Mouse (Mus musculus) splenic B cell, adult 2 months (primary cell): ENCODE measurements around the gene Tfr2.

ENCODE experiments used
- DNase-seq: peaks from one replicate; pipeline ENCODE4 v3.0.0-alpha.2; 2011; ENCODE audit warnings: low read depth, low spot score
- H3K27me3 ChIP-seq: 2 replicates; pipeline ENCODE4 v1.6.1; 2012; ENCODE audit warnings: mild to moderate bottlenecking, low read length, moderate library complexity, mixed read lengths; ENCODE audit not compliant: control insufficient read depth, poor library complexity, insufficient read depth, severe bottlenecking
- H3K36me3 ChIP-seq: 2 replicates; pipeline ENCODE4 v1.6.1; 2012; ENCODE audit warnings: mild to moderate bottlenecking, low read length, moderate library complexity, mixed read lengths; ENCODE audit not compliant: control insufficient read depth, poor library complexity, insufficient read depth, severe bottlenecking

Gene Tfr2

DNA sequence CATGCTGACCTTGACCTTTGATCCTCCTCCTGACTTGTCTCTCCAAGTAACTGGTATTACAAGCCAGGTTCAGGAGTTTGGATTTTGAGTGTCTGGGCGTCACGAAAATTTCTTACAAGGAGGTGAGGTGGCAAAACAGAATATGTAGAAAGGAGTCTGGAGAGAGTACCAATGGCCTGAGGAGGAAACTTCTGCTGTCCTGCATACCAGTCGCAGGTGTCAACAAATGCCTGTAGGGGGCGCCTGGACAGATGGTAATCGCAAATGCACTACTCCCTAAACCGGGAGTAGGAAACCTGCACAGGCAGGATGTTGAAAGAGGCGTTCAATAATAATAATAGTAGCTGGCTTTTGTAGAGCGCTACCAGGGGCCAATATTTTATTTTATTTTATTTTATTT is 15.3 kb downstream of the Tfr2 start:
- H3K27me3 ChIP-seq, result no peaks in the 10 kb centered on the region
- H3K36me3 ChIP-seq, result no peaks in the 10 kb centered on the region
- peak; percentile 80 for DNase-seq

DNA sequence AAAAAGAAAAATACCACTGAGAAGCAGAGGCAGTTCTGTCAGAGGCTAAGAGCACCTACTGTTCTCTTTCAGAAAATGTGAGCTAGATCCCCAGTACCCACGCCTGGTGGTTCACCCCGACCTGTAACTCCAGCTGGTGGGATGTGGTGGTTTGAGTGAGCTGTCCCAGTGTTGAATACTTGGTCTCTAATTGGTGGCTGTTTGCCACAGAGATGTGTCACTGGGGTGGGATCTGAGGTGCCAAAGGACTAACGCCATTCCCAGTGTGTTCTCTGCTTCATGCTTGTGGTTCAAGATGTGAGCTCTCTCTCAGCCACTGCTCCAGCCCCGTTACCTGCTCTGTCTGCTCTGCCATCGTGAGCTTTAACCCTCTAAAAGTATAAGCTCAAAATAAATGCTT is 20.9 kb downstream of the Tfr2 start:
- H3K36me3 ChIP-seq, result no peaks in the 10 kb centered on the region
- no peaks in the 10 kb centered on the region for H3K27me3 ChIP-seq
- no peak for DNase-seq

DNA sequence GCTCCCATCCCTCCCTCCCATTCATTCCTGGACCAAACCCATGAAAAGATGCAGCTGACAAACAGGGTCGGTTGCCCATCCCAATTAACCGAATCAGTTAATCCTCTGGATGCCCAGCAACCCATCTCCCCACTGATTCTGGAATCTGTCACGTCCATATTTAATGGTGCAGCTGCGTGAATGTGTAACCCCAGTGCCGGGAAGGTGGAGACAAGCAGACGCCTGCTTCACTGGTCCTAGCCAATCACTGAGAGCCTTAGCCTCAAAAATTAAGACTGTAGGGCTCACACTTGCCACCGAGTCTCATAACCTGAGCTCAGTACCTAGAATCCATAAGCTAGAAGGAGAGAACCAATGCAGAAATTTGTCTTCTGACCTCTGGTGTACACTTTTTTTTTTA is 26.3 kb downstream of the Tfr2 start:
- no peak for DNase-seq
- Histone ChIP-seq H3K27me3 (no peaks in the 10 kb centered on the region), H3K36me3 (no peaks in the 10 kb centered on the region)

- Histone ChIP-seq H3K27me3 (no peaks in the 10 kb centered on the region), H3K36me3 (no peaks in the 10 kb centered on the region)
- peak; percentile 89 for DNase-seq
Measured at GRCm38 (mm10) chr5:137596601-137597261, 27.1 kb downstream of the Tfr2 start.

- Histone ChIP-seq H3K36me3 (no peaks in the 10 kb centered on the region), H3K27me3 (no peaks in the 10 kb centered on the region)
- no peak for DNase-seq
Measured at GRCm38 (mm10) chr5:137597625-137598024, 28.0 kb downstream of the Tfr2 start.

DNA sequence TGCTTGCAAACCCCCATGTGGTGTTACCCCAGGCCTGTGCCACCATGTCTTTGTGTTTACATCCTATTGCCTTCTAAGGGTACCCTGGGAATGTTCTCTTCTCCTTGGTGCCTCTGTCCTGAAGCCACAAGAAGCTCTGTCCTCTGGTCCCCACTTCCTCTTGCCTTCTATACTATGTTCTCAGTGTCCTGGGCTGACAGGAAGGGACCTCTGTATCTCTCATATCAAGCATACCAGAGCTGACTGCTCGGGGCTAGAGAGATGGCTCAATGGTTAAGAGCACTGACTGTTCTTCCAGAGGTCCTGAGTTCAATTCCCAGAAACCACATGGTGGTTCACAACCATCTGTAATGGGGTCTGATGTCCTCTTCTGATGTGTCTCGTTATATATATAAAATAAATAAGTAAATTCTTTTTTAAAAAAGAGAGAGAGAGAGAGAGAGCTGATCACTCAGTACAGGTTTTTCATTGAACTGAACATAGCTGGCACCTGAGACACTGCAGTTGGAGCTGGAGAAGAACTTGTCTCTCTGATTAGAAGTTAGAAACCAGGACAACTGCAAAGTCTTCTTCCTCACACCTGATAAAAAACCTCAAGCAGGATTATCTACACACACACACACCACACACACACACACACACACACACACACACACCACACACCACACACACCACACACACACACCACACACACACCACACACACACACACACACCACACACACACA is 28.6 kb downstream of the Tfr2 start:
- Histone ChIP-seq H3K36me3 (no peaks in the 10 kb centered on the region), H3K27me3 (no peaks in the 10 kb centered on the region)
- no peak for DNase-seq

DNA sequence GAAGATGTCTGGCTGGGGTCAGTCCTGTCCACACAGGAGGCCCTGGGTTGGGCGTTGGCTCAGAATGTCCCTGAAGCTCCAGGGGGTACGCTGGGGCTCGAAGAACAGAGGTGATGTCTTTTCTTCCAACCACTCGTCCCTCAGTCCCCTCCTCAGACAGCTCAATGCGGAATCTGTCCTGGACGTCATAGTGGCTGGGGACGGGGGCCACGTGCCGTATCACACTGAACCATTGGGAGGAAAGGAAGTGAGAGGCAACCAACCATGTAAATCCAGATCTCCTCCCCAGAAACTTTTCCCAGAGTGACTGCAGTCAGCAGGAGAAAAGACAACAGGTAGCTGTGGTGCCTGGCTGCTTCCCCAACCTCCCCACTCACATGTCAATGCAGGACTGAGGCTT is 30.0 kb downstream of the Tfr2 start:
- DNase-seq, result no peak
- no peaks in the 10 kb centered on the region for H3K36me3 ChIP-seq
- no peaks in the 10 kb centered on the region for H3K27me3 ChIP-seq

GRCm38 (mm10) chr5:137600281-137600618 is 30.6 kb downstream of the Tfr2 start:
- Histone ChIP-seq H3K36me3 (no peaks in the 10 kb centered on the region), H3K27me3 (no peaks in the 10 kb centered on the region)
- DNase-seq, result no peak

DNA sequence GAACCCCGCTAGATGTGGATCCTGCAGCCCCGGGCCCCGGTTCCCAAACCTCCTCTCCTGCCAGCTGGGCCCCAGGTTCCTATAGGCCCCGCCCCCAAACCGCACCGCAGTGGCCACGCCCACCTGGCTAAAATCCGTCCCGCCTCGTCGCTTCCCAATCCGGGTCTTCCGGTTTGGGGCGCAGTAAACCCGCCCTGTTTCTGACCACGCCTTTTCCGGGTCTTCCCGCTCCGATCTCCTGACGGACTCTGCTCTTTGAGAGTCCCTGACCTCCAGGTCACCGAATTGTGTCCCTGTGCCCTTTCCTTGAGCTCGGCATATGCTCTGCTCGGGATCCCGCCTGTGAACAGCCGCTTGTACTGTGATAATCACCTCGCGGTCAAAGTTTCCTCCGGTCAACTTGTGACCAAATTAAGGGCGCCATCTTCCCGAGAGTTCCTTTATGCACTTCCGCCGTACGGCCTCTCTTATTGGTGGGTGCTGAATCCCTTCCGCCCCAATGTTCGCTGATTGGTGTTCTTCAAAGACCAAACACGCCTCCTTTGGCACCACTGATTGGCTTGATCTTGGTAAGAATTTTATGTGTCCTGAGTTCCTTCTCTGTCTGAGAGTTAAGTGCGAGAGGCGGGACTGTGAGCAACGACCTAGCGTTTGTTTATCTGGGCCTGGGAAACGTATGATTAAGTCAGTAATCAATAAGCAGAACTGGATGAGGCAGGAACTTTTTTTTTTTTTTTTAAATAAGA is 31.2 kb downstream of the Tfr2 start, which contains the start of gene Mospd3:
Gene Mospd3, minus strand, starts transcription at position 440 of the 746 bp plus-strand sequence.
- peak; percentile 98 for DNase-seq
- Histone ChIP-seq H3K36me3 (no peaks in the 10 kb centered on the region), H3K27me3 (no peaks in the 10 kb centered on the region)

DNA sequence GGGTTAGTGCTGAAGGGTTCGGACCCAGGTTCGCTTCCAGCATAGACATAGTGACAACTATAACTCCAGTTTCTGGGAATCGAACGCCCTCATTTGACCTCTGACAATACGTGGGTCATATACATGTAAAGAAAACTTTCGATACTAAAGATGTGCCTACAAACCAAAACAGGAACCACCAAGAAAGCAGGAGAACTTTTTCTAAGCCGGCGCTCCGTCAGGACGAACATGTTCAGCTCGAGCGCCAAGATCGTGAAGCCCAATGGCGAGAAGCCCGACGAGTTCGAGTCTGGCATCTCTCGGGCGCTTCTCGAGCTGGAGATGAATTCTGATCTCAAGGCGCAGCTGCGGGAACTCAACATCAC is 31.7 kb downstream of the Tfr2 start:
- H3K27me3 ChIP-seq, result no peaks in the 10 kb centered on the region
- no peak for DNase-seq
- H3K36me3 ChIP-seq, result no peaks in the 10 kb centered on the region

- H3K27me3 ChIP-seq, result no peaks in the 10 kb centered on the region
- no peak for DNase-seq
- peaks cover under 1% of the 10 kb centered on the region; the same call in 1 of the 2 replicates for H3K36me3 ChIP-seq
Measured at GRCm38 (mm10) chr5:137607860-137608653, 38.4 kb downstream of the Tfr2 start.

GRCm38 (mm10) chr5:137608654-137609190 is 39.1 kb downstream of the Tfr2 start:
- H3K36me3 ChIP-seq, result peaks cover 1% of the 10 kb centered on the region; the same call in 1 of the 2 replicates

DNA sequence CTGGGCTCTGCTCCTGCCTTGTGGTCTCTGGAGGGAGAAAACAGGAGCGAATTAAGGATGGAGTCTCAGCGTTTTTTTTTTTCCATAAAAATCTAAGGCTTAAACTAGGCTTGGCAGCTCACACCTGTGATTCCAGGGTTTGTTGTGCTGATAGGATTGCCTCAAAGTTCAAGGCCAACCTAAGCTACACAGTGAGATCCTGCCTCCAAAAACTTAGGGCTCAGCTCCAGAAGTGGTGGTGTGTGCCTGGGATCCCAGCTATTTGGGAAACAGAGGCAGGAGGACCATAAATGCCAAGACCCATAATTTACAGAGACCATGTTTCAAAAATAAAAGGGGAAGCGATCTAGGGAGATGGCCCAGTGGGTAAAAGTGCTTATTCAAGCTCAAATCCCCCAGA is 39.7 kb downstream of the Tfr2 start:
- H3K36me3 ChIP-seq, result peaks cover 1% of the 10 kb centered on the region; the same call in 1 of the 2 replicates
- DNase-seq, result no peak
- H3K27me3 ChIP-seq, result no peaks in the 10 kb centered on the region

More at GRCm38 (mm10) chr5:137608654-137609190, 39.1 kb downstream of the Tfr2 start:
- no peaks in the 10 kb centered on the region for H3K27me3 ChIP-seq
- DNase-seq, result no peak

DNA sequence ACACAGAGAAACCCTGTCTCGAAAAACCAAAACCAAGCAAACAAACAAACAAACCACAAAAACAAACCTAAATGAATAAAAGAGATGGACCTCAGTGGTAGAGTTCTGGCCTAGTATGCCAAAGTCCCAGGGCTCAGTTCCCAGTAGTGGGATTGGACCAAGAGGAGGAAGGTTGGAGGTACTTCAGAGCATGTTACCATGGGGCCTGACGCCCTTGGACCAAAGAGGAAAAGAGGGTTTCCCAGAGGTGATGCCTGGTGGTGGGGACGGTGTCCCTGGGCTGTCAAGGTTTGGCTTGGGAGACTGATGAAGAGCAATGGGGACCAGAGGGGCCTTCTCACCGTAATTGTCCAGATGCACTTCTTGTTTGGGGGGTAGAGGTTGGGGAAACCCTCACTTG is 40.4 kb downstream of the Tfr2 start:
- Histone ChIP-seq H3K27me3 (no peaks in the 10 kb centered on the region), H3K36me3 (peaks cover 1% of the 10 kb centered on the region; the same call in 1 of the 2 replicates)
- DNase-seq, result no peak
